Mouse (Mus musculus) heart, adult 2 months (tissue): ENCODE results near the gene Gbgt1.

Experiments
- CTCF ChIP-seq: fragments of 200-600 bp; IDR thresholded peaks from 2 replicates; pipeline ENCODE4 v1.8.1; 2022; ENCODE audit warnings: antibody characterized with exemption, mild to moderate bottlenecking, moderate library complexity
- EP300 ChIP-seq: fragments of 200-500 bp; IDR thresholded peaks from 2 replicates; pipeline ENCODE4 v1.6.1; 2011; ENCODE audit warnings: low read depth, low read length, control low read depth; ENCODE audit not compliant: insufficient read depth
- POLR2A ChIP-seq: fragments of 200-500 bp; IDR thresholded peaks from 2 replicates; pipeline ENCODE4 v1.6.1; 2011; ENCODE audit warnings: mild to moderate bottlenecking, low read depth, low read length, control low read depth; ENCODE audit not compliant: insufficient read depth

GRCm38 (mm10) chr2:28549157-28549556 is 52.5 kb downstream of the Gbgt1 start:
- TF ChIP-seq POLR2A, result no peak
- no peak for TF ChIP-seq CTCF
- TF ChIP-seq EP300, result no peak
